In genomic region chr4:135244335-135244734, GRCm38 (mm10) we compare ENCODE assay signal across 9 mouse cellular contexts. TPM values are rescaled to one million over a fixed set of nuclear protein-coding genes. Genes with fewer than 3 reads are reported as not detected.
DNase-seq lines count a peak whose midpoint lies in the region; ATAC-seq and TF ChIP-seq lines count a peak whose summit lies in the region.
"Had no signal": no experiment of that assay in that cellular context is flagged by ENCODE, and none has a peak within 500 bp of the region (broad histone marks: within the 10 kb centered on the region; RNA-seq: fewer than 3 reads in every experiment).

No protein-coding gene starts in this region.

- peak overlapping the region; percentile 78 for H3K27ac ChIP-seq in kidney, embryonic 15.5 days
- no peak overlapping the region for H3K27ac ChIP-seq in small intestine, adult 2 months (ENCODE audit: insufficient read depth, low read depth, low read length)
- H3K27ac ChIP-seq in hindbrain, embryonic 14.5 days: no peak overlapping the region
- H3K27ac ChIP-seq in hindbrain, embryonic 16.5 days (ENCODE audit: low read depth, low read length): no peak overlapping the region
- H3K27ac ChIP-seq: heart, embryonic 13.5 days had no signal

- no peak overlapping the region for H3K9ac ChIP-seq in kidney, embryonic 15.5 days
- no peak overlapping the region for H3K9ac ChIP-seq in hindbrain, embryonic 14.5 days
- no peak overlapping the region for H3K9ac ChIP-seq in hindbrain, embryonic 16.5 days (ENCODE audit: low read depth, low read length)
- H3K9ac ChIP-seq: heart, embryonic 13.5 days had no signal

- 96% methylated on average over 3 of the region's 3 CpGs for WGBS in kidney, embryonic 15.5 days
- 93% methylated on average over 3 of the region's 3 CpGs for WGBS in small intestine, adult 2 months
- WGBS in hindbrain, embryonic 14.5 days: 88% methylated on average over 3 of the region's 3 CpGs
- WGBS in hindbrain, embryonic 16.5 days: 75% methylated on average over 3 of the region's 3 CpGs

- no peak for ATAC-seq in kidney, embryonic 15.5 days (replicated peaks; ENCODE audit: low FRiP score)
- ATAC-seq in G1E (ENCODE audit: extremely low read depth, insufficient number of reproducible peaks, low FRiP score, poor library complexity, severe bottlenecking): no peak; the same call in 1 of the 2 replicates
- ATAC-seq in erythroblast, adult 5-6 weeks (replicated peaks; ENCODE audit: low FRiP score, poor library complexity, severe bottlenecking): peak; percentile 54
- ATAC-seq in hindbrain, embryonic 14.5 days (ENCODE audit: low FRiP score): no peak
- no peak for ATAC-seq in hindbrain, embryonic 16.5 days

- DNase-seq in kidney, adult 9 months: no peak
- DNase-seq in G1E (ENCODE audit: low spot score) (no peak), MN1 (ENCODE audit: low spot score) (no peak)
- DNase-seq in hindbrain, embryonic 14.5 days (ENCODE audit: low spot score): no peak

- no peak overlapping the region for H3K4me2 ChIP-seq in kidney, embryonic 15.5 days
- no peak overlapping the region for H3K4me2 ChIP-seq in hindbrain, embryonic 14.5 days (replicated peaks)
- H3K4me2 ChIP-seq in hindbrain, embryonic 16.5 days (ENCODE audit: low read length): no peak overlapping the region
- H3K4me2 ChIP-seq: heart, embryonic 13.5 days had no signal

- H3K9me3 ChIP-seq in kidney, embryonic 15.5 days (replicated peaks): no peaks in the 10 kb centered on the region
- peaks cover 4% of the 10 kb centered on the region for H3K9me3 ChIP-seq in G1E (replicated peaks)
- no peaks in the 10 kb centered on the region for H3K9me3 ChIP-seq in hindbrain, embryonic 14.5 days (ENCODE audit: control insufficient read depth, low read length)
- H3K9me3 ChIP-seq in hindbrain, embryonic 16.5 days (ENCODE audit: control insufficient read depth, low read length): no peaks in the 10 kb centered on the region

- TF ChIP-seq CTCF in G1E (IDR thresholded peaks at IDR 0.05; ENCODE audit: low read depth, low read length): peak; percentile 45; the same call in 1 of the 2 replicates
- peak; percentile 60; the same call in 1 of the 2 replicates for TF ChIP-seq CTCF in small intestine, adult 2 months (IDR thresholded peaks at IDR 0.05; ENCODE audit: extremely low read depth, insufficient read length, insufficient replicate concordance, low read depth, low read length)

- peaks cover 76% of the 10 kb centered on the region for H3K4me1 ChIP-seq in kidney, embryonic 15.5 days
- peaks cover 94% of the 10 kb centered on the region for H3K4me1 ChIP-seq in G1E (ENCODE audit: insufficient read depth, low read depth, low read length)
- peaks cover 7% of the 10 kb centered on the region; the same call in 1 of the 2 replicates for H3K4me1 ChIP-seq in small intestine, adult 2 months (ENCODE audit: control insufficient read depth, insufficient read depth, insufficient read length, low read length)
- peaks cover 17% of the 10 kb centered on the region; the same call in 1 of the 2 replicates for H3K4me1 ChIP-seq in hindbrain, embryonic 14.5 days (replicated peaks; ENCODE audit: control insufficient read depth, insufficient read depth, low read length)
- H3K4me1 ChIP-seq in hindbrain, embryonic 16.5 days (ENCODE audit: control insufficient read depth, insufficient read depth, low read depth, low read length): peaks cover 24% of the 10 kb centered on the region

- no peak overlapping the region for H3K4me3 ChIP-seq in kidney, embryonic 15.5 days (replicated peaks)
- no peak overlapping the region; the same call in 1 of the 2 replicates for H3K4me3 ChIP-seq in G1E (ENCODE audit: low read depth, low read length)
- no peak overlapping the region for H3K4me3 ChIP-seq in small intestine, adult 2 months (ENCODE audit: low read depth, low read length)
- H3K4me3 ChIP-seq in hindbrain, embryonic 14.5 days (replicated peaks; ENCODE audit: low read length): no peak overlapping the region
- H3K4me3 ChIP-seq in hindbrain, embryonic 16.5 days (ENCODE audit: low read length): no peak overlapping the region
- H3K4me3 ChIP-seq: heart, embryonic 13.5 days had no signal

- peaks cover 5% of the 10 kb centered on the region; the same call in 1 of the 2 replicates for H3K36me3 ChIP-seq in kidney, embryonic 15.5 days
- H3K36me3 ChIP-seq in G1E (replicated peaks): peaks cover 42% of the 10 kb centered on the region
- H3K36me3 ChIP-seq in small intestine, adult 2 months (ENCODE audit: control insufficient read depth, insufficient read depth, low read length): no peaks in the 10 kb centered on the region
- H3K36me3 ChIP-seq in hindbrain, embryonic 14.5 days (replicated peaks; ENCODE audit: control insufficient read depth, insufficient read depth): no peaks in the 10 kb centered on the region
- H3K36me3 ChIP-seq in hindbrain, embryonic 16.5 days (ENCODE audit: control insufficient read depth, insufficient read depth, low read length): no peaks in the 10 kb centered on the region

- no peak for TF ChIP-seq POLR2A in small intestine, adult 2 months (IDR thresholded peaks at IDR 0.05; ENCODE audit: low read depth, low read length)

- no peaks in the 10 kb centered on the region for H3K27me3 ChIP-seq in kidney, embryonic 15.5 days
- no peaks in the 10 kb centered on the region for H3K27me3 ChIP-seq in G1E (ENCODE audit: insufficient read depth, low read length)
- 0 out of 2 replicates have a peak, but pooled peaks cover 3% of the 10 kb centered on the region for H3K27me3 ChIP-seq in small intestine, adult 2 months (ENCODE audit: control insufficient read depth, insufficient read depth, low read length)
- H3K27me3 ChIP-seq in hindbrain, embryonic 14.5 days (ENCODE audit: control insufficient read depth, insufficient read depth, low read length): no peaks in the 10 kb centered on the region
- H3K27me3 ChIP-seq in hindbrain, embryonic 16.5 days (replicated peaks; ENCODE audit: control insufficient read depth, insufficient read depth, low read length): no peaks in the 10 kb centered on the region
- H3K27me3 ChIP-seq: heart, embryonic 13.5 days had no signal

RNA-seq across cellular contexts. Expression of gene Clic4, which starts 28.3 kb away (rescaled TPM):
- 200 TPM in 2 replicates for polyA plus RNA-seq in kidney, embryonic 15.5 days (2015; fragmentation: Nextera tagmentation; extraction: Ambion mirVana)
- total RNA-seq in G1E (2014; fragmentation: Nextera tagmentation): 172 and 176 TPM in 2 replicates
- 115 and 125 TPM in 2 replicates for total RNA-seq in G1E (2017)
- polyA plus RNA-seq in G1E (2012): 37.3 and 38.1 TPM in 2 replicates
- total RNA-seq in erythroblast, adult 5-6 weeks (2015; ENCODE audit: low replicate concordance): 24.6 and 29.9 TPM in 2 replicates
- total RNA-seq in erythroblast, adult 5-6 weeks (2017; ENCODE audit: low replicate concordance): 35.4 and 44.6 TPM in 2 replicates
- polyA plus RNA-seq in small intestine, adult 2 months (2012; rRNA removed): 20.6 and 26.2 TPM in 2 replicates
- polyA plus RNA-seq in hindbrain, embryonic 14.5 days (2014; fragmentation: Nextera tagmentation; extraction: Ambion mirVana): 43.2 and 50.4 TPM in 2 replicates
- 56.1 and 71.0 TPM in 2 replicates for polyA plus RNA-seq in hindbrain, embryonic 16.5 days (2015; fragmentation: Nextera tagmentation; extraction: Ambion mirVana)
